Mouse (Mus musculus): Measurements from ENCODE around the gene Mgmt. TPM values are rescaled to one million over a fixed set of nuclear protein-coding genes. Genes with fewer than 3 reads are reported as not detected.
A peak's percentile ranks its signal among the peaks of the same experiment; 100 is the strongest.

Gene Mgmt
- total RNA-seq (2022): 1 to 10 TPM; 2.9 to 4.1 (median 3.6) TPM

DNA sequence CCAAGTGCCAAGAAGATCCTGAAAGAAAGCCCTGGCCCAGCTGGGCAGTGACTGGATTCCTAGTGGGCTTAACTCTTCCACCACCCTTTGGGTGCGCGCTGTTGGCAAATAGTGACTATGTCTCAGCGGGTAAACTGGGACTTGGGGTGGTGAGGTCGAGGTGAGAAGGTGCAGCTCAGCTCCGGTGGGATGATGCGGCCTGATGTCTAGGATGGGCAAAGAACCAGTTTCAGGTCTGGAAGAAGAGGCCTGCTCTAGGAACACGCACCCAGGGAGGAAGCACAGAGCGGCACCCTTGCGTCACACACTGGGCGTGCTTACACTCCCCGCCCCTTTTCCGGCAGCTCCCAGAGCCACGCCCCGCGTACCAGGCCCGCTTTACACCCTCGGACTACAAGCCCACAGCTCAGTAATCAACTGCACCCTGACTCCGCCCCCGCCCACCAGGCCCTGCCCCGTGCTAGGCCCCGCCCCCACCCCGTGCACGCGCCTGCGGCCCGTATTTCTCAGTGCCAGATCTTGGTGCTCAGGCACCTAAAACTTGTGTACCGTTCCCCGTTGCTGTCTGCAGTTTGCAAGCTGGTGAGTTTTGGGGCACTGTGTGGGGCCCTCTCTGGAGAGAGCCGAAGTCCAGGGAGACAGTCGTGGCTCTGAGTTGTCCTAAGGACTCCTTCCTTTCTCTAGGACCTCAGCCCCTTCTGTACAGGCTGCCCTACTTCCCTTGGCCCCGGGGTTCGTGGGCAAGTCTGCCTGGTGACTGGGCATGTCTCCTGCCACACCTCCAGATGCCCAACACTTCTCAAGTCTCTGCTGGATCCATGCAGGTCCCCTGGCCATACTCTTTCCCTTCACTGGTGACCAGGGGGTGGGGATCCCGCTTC, at the start of gene Mgmt:
Gene Mgmt, plus strand, starts transcription at position 509 of the 881 bp plus-strand sequence.
- DNase-seq (ENCODE audit: low spot score in 2 of 2): peak; percentile 90 to 91

GRCm38 (mm10) chr7:136844835-136845234, 49.6 kb upstream of the Mgmt start:
- DNase-seq (ENCODE audit: low spot score in 2 of 2): no peak

DNA sequence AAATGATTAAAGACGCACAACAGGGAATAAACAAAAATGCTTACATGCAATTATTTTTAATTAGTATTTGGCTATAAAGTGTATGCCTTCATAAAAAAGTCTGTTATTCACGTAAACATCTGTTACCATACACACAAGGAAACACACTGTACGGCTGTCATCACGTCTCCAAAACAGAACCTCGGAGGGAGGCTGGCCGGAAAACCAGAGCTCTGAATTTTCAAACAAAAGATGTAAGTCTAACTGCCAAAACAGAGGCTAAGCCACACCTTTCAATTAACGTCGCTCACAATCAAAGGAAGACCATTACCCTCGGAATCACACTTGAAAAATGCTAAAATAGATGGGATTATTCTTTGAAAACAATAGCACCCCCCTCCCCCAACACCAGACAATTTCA, 49.1 kb upstream of the Mgmt start:
- DNase-seq (ENCODE audit: low spot score in 2 of 2): no peak

DNA sequence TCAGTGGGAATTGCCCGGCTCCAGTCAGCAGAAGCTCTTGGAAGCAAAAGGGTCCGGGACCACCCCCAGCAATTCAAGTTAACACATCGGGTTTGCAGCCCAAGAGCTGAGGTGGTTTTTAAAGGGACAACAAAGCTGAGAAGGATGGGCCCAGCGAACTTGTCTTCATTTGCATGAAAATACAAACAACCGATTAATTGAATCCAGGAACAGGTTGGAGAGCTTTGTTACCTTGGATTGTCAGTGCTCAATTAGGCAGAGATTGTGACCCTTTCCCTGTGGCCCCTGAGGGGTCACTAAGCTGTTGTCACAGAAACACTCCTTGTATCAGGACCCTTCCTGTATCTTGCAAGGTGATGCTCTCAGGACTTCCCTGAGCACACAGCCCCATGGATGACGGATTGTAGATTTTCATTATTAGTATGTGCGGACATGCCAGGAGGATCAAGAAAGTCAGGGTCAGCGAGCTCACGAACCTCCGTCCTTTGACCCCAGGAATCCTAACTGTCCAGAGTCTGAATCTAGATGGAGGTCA, 48.3 kb upstream of the Mgmt start:
- no peak for DNase-seq (ENCODE audit: low spot score in 2 of 2)

DNA sequence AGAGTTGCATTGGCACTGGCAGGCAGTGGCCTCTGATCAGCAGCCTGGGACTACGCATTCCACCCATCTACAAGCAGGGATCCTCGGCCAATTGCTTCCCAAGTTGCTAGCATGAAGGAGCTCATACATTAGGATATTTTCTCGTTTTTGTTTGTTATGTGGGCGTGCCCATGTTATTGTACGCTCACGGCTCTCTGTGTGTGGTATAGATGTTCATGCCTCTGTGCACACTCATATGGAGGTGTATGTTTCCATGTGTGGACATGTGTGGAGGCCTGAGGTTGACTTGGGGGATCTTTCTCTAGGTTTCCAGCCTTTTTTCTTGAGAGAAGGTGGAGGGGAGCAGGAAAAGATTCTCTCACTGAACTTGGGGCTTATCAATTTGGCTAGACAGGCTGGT, 46.8 kb upstream of the Mgmt start:
- DNase-seq (ENCODE audit: low spot score in 2 of 2): no peak

DNA sequence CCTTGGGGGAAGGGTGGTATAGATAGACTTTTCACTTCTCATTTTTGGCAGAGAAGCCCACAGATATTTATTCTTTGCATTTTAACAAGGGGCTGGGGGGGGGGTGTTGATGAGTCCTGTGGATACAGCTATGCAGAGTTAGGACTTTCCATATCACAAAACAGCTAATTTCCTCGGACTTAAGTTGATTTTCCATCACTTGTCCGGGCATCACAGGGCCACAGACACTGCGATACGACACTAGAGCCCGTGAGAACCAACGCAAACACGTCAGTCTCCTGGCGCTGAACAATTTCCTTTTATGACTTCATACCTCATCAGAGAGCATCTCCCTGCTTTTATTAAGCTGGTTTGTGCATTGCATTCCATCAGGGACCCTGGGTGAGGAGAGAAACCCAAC, 45.7 kb upstream of the Mgmt start:
- DNase-seq (ENCODE audit: low spot score in 2 of 2): no peak

DNA sequence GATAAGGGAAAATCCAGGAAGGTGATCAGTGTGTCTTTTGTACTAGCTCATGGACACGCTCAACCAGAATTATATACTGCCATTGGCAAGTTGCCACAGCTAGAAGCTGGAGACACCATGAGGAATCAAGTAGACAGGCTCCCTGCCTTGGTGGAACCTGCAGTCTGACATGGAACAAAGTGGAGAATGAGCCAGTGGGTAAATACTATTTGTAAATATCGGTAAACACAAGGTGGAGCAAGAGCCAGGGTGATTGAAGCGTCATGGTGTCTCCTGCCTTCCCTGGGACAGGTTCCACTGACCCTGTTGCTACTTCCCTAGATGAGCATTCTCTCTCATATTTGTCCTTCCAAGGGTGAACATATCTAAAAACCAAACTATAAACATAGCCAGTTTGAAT, 44.6 kb upstream of the Mgmt start:
- DNase-seq (ENCODE audit: low spot score in 2 of 2): no peak

- DNase-seq (ENCODE audit: low spot score in 2 of 2): peak in 1 of 2 experiments; percentile 13
Observed at GRCm38 (mm10) chr7:136850339-136850738, 44.1 kb upstream of the Mgmt start.

DNA sequence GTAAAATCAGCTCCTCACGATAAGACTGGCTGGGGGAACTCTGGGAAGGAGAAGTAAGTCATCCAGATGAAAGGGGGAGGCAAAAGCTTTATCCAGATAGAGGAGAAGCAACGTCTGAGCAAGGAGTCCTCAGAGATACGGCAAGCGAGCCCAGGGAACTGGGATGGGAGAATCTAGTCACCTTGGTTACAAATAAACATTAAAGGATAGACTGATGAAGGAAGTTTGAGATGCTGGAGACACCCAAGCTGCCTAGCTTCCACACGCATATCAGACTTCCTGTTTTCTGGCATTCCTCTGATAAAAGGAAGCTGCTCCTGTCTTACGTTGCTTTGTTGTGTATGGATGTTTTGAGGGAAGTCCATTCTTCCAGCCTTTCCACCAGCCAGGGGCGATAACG, 42.5 kb upstream of the Mgmt start:
- no peak for DNase-seq (ENCODE audit: low spot score in 2 of 2)

GRCm38 (mm10) chr7:136852721-136853120, 41.7 kb upstream of the Mgmt start:
- no peak for DNase-seq (ENCODE audit: low spot score in 2 of 2)

- DNase-seq (ENCODE audit: low spot score in 2 of 2): no peak
Observed at GRCm38 (mm10) chr7:136864677-136865463, 29.5 kb upstream of the Mgmt start.

- DNase-seq (ENCODE audit: low spot score in 2 of 2): no peak
Observed at GRCm38 (mm10) chr7:136865876-136866275, 28.5 kb upstream of the Mgmt start.

DNA sequence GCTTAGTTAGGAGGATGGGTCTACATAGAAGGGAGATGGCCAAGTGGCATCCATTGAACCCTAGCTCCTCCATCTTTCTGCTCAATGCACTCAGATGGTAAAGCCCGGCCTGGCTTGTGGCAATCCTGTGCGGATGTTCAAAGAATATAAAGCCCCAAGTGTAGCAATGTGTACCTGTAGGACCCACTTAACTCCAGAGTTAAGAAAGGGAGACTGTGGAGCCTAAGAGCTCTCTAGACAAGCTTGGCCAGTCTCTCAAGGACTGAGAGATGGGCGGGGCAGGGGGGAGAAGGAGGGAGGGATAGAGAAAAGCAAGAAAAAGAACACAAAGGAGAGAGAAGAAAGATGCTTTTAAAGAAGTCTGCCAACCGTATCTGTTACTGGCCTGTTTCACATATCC, 27.9 kb upstream of the Mgmt start:
- no peak for DNase-seq (ENCODE audit: low spot score in 2 of 2)

DNA sequence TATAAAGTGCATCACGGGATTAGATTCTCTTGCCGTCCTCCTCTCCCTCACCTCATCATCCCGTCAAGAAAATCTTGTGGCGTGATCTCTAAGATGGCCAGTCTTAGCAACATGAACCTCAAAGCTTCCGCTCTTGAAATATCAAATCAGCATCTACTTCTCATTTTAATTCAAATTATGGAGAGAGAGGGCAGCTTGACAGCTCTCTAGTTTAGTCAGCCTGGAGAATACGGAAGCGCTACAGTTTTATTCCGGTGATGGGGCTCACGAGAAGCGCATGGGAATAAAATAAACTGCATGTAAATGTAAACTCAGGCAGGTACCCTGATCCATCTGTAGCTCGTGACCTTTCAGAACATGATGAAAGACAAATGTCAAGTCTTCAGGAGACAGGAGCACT, 22.9 kb upstream of the Mgmt start:
- no peak for DNase-seq (ENCODE audit: low spot score in 2 of 2)

DNA sequence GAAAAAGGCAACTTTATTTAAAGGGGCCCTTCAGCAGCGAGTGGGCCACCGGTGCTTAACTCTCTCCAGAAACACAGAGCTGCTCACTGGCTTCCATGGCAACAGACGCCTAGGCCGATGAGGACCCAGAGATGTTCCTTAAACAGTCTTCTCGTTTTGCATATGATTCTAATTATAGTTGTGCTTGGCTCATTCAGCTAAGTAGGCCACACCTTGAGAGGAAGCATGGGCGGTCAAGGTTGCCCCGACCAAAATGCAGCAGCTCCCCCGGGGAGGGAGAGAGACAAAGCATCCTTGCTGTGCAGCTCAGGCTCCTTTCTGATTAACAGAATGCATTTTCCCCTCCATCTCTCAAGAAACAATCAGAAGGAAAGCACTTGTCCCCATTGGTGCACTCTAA, 22.4 kb upstream of the Mgmt start:
- no peak for DNase-seq (ENCODE audit: low spot score in 2 of 2)

GRCm38 (mm10) chr7:136874396-136874795, 20.0 kb upstream of the Mgmt start:
- no peak for DNase-seq (ENCODE audit: low spot score in 2 of 2)

GRCm38 (mm10) chr7:136880386-136880785, 14.0 kb upstream of the Mgmt start:
- peak; percentile 24 to 35 for DNase-seq (ENCODE audit: low spot score in 2 of 2)

DNA sequence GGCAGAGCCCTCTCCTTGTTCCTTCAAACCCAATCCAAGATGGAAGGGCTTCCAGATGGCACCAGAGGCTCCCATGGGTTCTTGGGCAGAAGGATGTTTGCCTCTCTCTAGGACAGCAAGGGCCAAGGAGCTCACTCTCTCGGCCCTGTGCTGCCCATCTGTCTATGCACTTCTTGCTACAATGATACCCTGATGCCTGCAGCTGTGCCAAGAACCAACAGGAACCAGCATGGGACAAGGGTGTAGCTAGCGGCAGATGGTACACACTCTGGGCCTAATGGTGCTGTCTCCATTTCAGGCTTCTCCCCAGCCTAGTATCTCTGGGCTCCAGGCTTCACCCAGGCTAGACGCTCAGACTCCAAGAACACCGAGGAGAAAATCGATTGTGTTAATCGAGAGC, 6.3 kb upstream of the Mgmt start:
- no peak for DNase-seq (ENCODE audit: low spot score in 2 of 2)

DNA sequence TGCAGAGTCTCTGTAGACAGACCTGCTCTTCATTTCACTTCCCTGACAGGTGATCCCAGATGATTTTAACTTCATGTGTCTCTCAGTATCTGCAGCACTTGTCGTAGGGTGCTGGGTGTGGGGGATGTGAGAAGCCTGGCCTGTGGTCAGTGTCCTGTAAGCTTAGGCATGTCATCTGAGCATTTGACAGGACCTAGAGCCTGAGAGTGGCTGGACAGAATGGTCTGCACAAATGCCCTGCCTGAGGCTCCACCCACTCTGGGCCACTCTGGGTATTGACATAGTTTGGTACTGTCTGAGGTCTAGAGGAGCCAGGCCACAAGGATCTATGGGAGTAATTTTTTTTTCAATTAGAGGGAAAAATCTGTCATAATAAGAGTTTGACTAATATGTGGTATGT, 942 bp downstream of the Mgmt start:
- no peak for DNase-seq (ENCODE audit: low spot score in 2 of 2)

- no peak for DNase-seq (ENCODE audit: low spot score in 2 of 2)
Observed at GRCm38 (mm10) chr7:136895851-136896250, 1.4 kb downstream of the Mgmt start.

- DNase-seq (ENCODE audit: low spot score in 2 of 2): no peak
Observed at GRCm38 (mm10) chr7:136897481-136897880, 3.1 kb downstream of the Mgmt start.

GRCm38 (mm10) chr7:136898005-136898404, 3.6 kb downstream of the Mgmt start:
- DNase-seq (ENCODE audit: low spot score in 2 of 2): no peak
